Mouse (Mus musculus): ENCODE results near the gene Gpn3.

GRCm38 (mm10) chr5:122342874-122343273 lies 28.8 kb upstream of the Gpn3 start:
- TF ChIP-seq ZC3H11A (IDR thresholded peaks at IDR 0.05; ENCODE audit: borderline replicate concordance, low read depth, low read length): no peak
- no peak for TF ChIP-seq ZNF384 (IDR thresholded peaks at IDR 0.05; ENCODE audit: low read depth, low read length)
- TF ChIP-seq HCFC1 (IDR thresholded peaks at IDR 0.05; ENCODE audit: borderline replicate concordance, insufficient read depth, low read length): no peak

Measured in ES-E14 (cell line).